Mouse (Mus musculus) myocyte (in vitro differentiated cells): ENCODE results near the gene Pes1.

ENCODE experiments used
- E2F4 ChIP-seq: IDR thresholded peaks from one replicate; pipeline ENCODE4 v1.6.1; 2011; ENCODE audit warnings: mild to moderate bottlenecking, control low read depth, moderate library complexity; ENCODE audit not compliant: insufficient read depth
- MAX ChIP-seq: IDR thresholded peaks from one replicate; pipeline ENCODE4 v1.6.1; 2011; ENCODE audit warnings: low read depth, mild to moderate bottlenecking, control low read depth
- MYOD1 ChIP-seq, 3 experiments: IDR thresholded peaks; one replicate each; pipeline ENCODE4 v1.6.1; 2011; ENCODE audit warnings: control low read depth in 2 of 3, low read depth in 2 of 3, mild to moderate bottlenecking in 2 of 3, moderate library complexity in 1 of 3; ENCODE audit not compliant: insufficient read length in 2 of 3, control insufficient read depth in 1 of 3
- POLR2A ChIP-seq: IDR thresholded peaks from one replicate; pipeline ENCODE4 v1.6.1; 2011; ENCODE audit warnings: low read depth, mild to moderate bottlenecking, control low read depth, moderate library complexity; ENCODE audit not compliant: insufficient read length
- POLR2AphosphoS2 ChIP-seq: IDR thresholded peaks from one replicate; pipeline ENCODE4 v1.6.1; 2011; ENCODE audit warnings: low read depth, control low read depth; ENCODE audit not compliant: insufficient read length
- REST ChIP-seq: IDR thresholded peaks from one replicate; pipeline ENCODE4 v1.6.1; 2011; ENCODE audit warnings: mild to moderate bottlenecking, control low read depth, moderate library complexity; ENCODE audit not compliant: insufficient read depth, insufficient read length
- TCF3 ChIP-seq: IDR thresholded peaks from one replicate; pipeline ENCODE4 v1.6.1; 2011; ENCODE audit warnings: low read depth, control low read depth; ENCODE audit not compliant: insufficient read length
- USF1 ChIP-seq: IDR thresholded peaks from one replicate; pipeline ENCODE4 v1.6.1; 2011; ENCODE audit warnings: low read depth, mild to moderate bottlenecking, control low read depth, moderate library complexity

DNA sequence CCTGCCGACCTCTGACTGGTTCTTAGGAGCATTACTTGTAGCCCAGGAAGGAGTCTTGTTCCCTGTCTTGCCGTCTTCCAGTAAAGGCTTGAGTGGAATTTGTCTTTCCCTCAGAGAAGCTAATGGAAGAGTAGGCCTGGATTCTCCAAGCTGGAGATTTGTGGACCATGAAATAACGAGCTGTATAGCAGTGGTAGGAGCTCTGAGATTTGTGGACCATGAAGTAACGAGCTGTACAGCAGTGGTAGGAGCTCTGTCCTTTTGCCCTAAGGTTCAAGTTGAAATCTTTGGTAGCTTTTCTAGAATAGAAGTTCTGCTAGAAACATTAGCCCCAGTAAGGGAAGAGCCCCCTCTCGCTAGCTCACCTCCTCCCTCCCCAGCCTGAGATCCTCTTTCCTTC is 14.6 kb downstream of the Pes1 start:
- TF ChIP-seq POLR2A: no peak
- TF ChIP-seq MYOD1 (IDR thresholded peaks at IDR 0.05; ENCODE audit: control insufficient read depth in 1 of 3, insufficient read length in 2 of 3, low read depth in 2 of 3): no peak
- TF ChIP-seq REST: no peak
- TF ChIP-seq E2F4: no peak
- no peak for TF ChIP-seq TCF3
- TF ChIP-seq USF1: no peak
- no peak for TF ChIP-seq MAX
- no peak for TF ChIP-seq POLR2AphosphoS2
